Mouse (Mus musculus): ENCODE results near the gene Calu. TPM values are rescaled to one million over a fixed set of nuclear protein-coding genes. Genes with fewer than 3 reads are reported as not detected.
A peak's percentile ranks its signal among the peaks of the same experiment; 100 is the strongest.
"Not testable (repeated sequence)": the region's sequence is repeated elsewhere in the genome, so short reads cannot be mapped to it uniquely, and the experiment has no call there.

Calu gene
- polyA plus RNA-seq, 1 experiment from 2014 or later: 240 TPM

GRCm38 (mm10) chr6:29317941-29318340 is 29.9 kb upstream of the Calu start:
- 76% methylated on average over 3 of the region's 3 CpGs for WGBS
- Histone ChIP-seq H3K9me3 (ENCODE audit: control insufficient read depth, low read length) (no peaks in the 10 kb centered on the region), H3K4me1 (replicated peaks; ENCODE audit: control insufficient read depth, insufficient read depth, low read length) (no peaks in the 10 kb centered on the region), H3K27me3 (ENCODE audit: control insufficient read depth, insufficient read depth, low read length) (no peaks in the 10 kb centered on the region), H3K4me3 (ENCODE audit: low read depth, low read length) (no peak overlapping the region), H3K4me2 (ENCODE audit: low read depth, low read length, severe bottlenecking) (no peak overlapping the region), H3K27ac (ENCODE audit: low read depth, low read length) (no peak overlapping the region), H3K36me3 (ENCODE audit: control insufficient read depth, insufficient read depth, low read length) (no peaks in the 10 kb centered on the region), H3K9ac (ENCODE audit: low read length) (no peak overlapping the region)
- DNase-seq (ENCODE audit: low spot score) (no peak), ATAC-seq (replicated peaks; ENCODE audit: low FRiP score) (no peak)

GRCm38 (mm10) chr6:29318879-29319278 is 29.0 kb upstream of the Calu start, which contains the start of gene Fam71f1:
Gene Fam71f1, plus strand, starts transcription at chr6:29319140.
- H3K36me3 ChIP-seq (ENCODE audit: control insufficient read depth, insufficient read depth, low read length): no peaks in the 10 kb centered on the region
- H3K9ac ChIP-seq (ENCODE audit: low read length): no peak within 1 kb of the TSS
- no peaks in the 10 kb centered on the region for H3K27me3 ChIP-seq (ENCODE audit: control insufficient read depth, insufficient read depth, low read length)
- no peak within 1 kb of the TSS for H3K27ac ChIP-seq (ENCODE audit: low read depth, low read length)
- WGBS: 79% methylated on average over 5 of the region's 5 CpGs
- H3K9me3 ChIP-seq (ENCODE audit: control insufficient read depth, low read length): no peaks in the 10 kb centered on the region
- H3K4me1 ChIP-seq (replicated peaks; ENCODE audit: control insufficient read depth, insufficient read depth, low read length): no peaks in the 10 kb centered on the region
- H3K4me2 ChIP-seq (ENCODE audit: low read depth, low read length, severe bottlenecking): no peak within 1 kb of the TSS
- no peak for DNase-seq (ENCODE audit: low spot score)
- H3K4me3 ChIP-seq (ENCODE audit: low read depth, low read length): no peak within 1 kb of the TSS
- no peak for ATAC-seq (replicated peaks; ENCODE audit: low FRiP score)

GRCm38 (mm10) chr6:29321586-29321985 is 26.3 kb upstream of the Calu start:
- WGBS: 84% methylated on average over 6 of the region's 6 CpGs
- no peaks in the 10 kb centered on the region for H3K27me3 ChIP-seq (ENCODE audit: control insufficient read depth, insufficient read depth, low read length)
- no peak overlapping the region for H3K4me3 ChIP-seq (ENCODE audit: low read depth, low read length)
- H3K9me3 ChIP-seq (ENCODE audit: control insufficient read depth, low read length): no peaks in the 10 kb centered on the region
- no peak overlapping the region for H3K9ac ChIP-seq (ENCODE audit: low read length)
- H3K4me2 ChIP-seq (ENCODE audit: low read depth, low read length, severe bottlenecking): no peak overlapping the region
- no peak overlapping the region for H3K27ac ChIP-seq (ENCODE audit: low read depth, low read length)
- DNase-seq (ENCODE audit: low spot score) (no peak), ATAC-seq (replicated peaks; ENCODE audit: low FRiP score) (no peak)
- H3K4me1 ChIP-seq (replicated peaks; ENCODE audit: control insufficient read depth, insufficient read depth, low read length): no peaks in the 10 kb centered on the region
- no peaks in the 10 kb centered on the region for H3K36me3 ChIP-seq (ENCODE audit: control insufficient read depth, insufficient read depth, low read length)

DNA sequence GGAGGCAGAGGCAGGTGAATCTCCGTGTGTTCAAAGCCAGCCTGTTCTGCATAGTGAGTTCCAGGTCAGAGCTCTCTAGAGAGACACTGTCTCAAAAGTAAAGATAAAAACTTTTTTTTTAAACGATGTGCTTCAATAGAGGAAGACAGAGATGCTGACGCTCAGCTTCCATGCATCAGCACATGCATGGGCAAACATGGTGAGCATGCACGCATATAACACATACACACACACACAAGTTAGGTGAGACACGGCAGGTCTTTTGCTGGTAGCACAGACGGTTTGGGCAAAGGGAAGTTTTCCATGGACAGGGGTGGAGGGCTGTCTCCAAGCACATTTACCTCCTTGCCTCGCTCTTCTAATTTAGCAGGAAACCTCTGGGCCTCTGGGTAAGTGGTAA is 25.7 kb upstream of the Calu start:
- DNase-seq (ENCODE audit: low spot score) (no peak), ATAC-seq (replicated peaks; ENCODE audit: low FRiP score) (no peak)
- no peak overlapping the region for H3K4me3 ChIP-seq (ENCODE audit: low read depth, low read length)
- no peaks in the 10 kb centered on the region for H3K27me3 ChIP-seq (ENCODE audit: control insufficient read depth, insufficient read depth, low read length)
- H3K9me3 ChIP-seq (ENCODE audit: control insufficient read depth, low read length): no peaks in the 10 kb centered on the region
- no peak overlapping the region for H3K4me2 ChIP-seq (ENCODE audit: low read depth, low read length, severe bottlenecking)
- no peak overlapping the region for H3K27ac ChIP-seq (ENCODE audit: low read depth, low read length)
- no peaks in the 10 kb centered on the region for H3K36me3 ChIP-seq (ENCODE audit: control insufficient read depth, insufficient read depth, low read length)
- no peaks in the 10 kb centered on the region for H3K4me1 ChIP-seq (replicated peaks; ENCODE audit: control insufficient read depth, insufficient read depth, low read length)
- 88% methylated on average over 7 of the region's 7 CpGs for WGBS
- no peak overlapping the region for H3K9ac ChIP-seq (ENCODE audit: low read length)

DNA sequence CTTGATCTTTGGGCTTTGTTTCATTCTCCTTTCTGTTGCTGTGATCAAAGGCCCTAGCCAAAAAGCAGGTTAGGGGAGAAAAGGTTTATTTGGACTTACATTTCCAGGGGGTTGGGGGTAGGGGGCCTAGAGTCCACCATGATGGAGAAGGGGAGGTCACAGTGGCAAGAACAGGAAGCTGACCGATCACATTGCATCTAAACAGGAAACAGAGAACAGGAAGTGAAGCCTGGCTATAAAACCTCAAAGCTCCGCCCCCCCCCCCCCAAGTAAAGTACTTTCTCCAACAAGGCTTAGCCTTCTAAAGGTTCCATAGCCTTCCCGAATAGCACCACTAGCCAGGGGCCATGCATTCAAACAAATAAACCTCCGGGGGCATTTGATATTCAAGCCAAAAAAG is 25.1 kb upstream of the Calu start:
- Histone ChIP-seq H3K4me2 (ENCODE audit: low read depth, low read length, severe bottlenecking) (no peak overlapping the region), H3K4me1 (replicated peaks; ENCODE audit: control insufficient read depth, insufficient read depth, low read length) (no peaks in the 10 kb centered on the region), H3K27me3 (ENCODE audit: control insufficient read depth, insufficient read depth, low read length) (no peaks in the 10 kb centered on the region), H3K4me3 (ENCODE audit: low read depth, low read length) (no peak overlapping the region), H3K36me3 (ENCODE audit: control insufficient read depth, insufficient read depth, low read length) (no peaks in the 10 kb centered on the region), H3K9ac (ENCODE audit: low read length) (no peak overlapping the region), H3K9me3 (ENCODE audit: control insufficient read depth, low read length) (no peaks in the 10 kb centered on the region), H3K27ac (ENCODE audit: low read depth, low read length) (no peak overlapping the region)
- ATAC-seq (replicated peaks; ENCODE audit: low FRiP score) (no peak), DNase-seq (ENCODE audit: low spot score) (no peak)
- 76% methylated on average over 4 of the region's 4 CpGs for WGBS

DNA sequence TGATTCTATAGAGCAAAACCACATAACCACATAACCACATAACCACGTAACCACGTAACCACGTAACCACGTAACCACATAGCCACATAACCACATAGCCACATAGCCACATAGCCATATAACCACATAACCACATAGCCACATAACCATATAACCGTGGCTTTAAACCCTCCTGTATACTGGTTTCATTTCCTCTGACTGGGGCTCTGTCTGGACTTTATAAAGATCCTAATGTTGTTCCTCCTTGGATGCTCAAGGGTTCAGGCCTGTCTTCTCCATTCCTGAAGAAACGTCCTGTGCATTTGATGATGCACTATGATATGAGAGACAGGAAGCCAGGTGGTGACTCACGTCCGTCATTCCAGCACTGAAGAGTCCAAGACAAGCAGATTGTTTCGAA is 20.9 kb upstream of the Calu start:
- WGBS: 88% methylated on average over 9 of the region's 9 CpGs
- H3K4me1 ChIP-seq (replicated peaks; ENCODE audit: control insufficient read depth, insufficient read depth, low read length): no peaks in the 10 kb centered on the region
- H3K9me3 ChIP-seq (ENCODE audit: control insufficient read depth, low read length): no peaks in the 10 kb centered on the region

DNA sequence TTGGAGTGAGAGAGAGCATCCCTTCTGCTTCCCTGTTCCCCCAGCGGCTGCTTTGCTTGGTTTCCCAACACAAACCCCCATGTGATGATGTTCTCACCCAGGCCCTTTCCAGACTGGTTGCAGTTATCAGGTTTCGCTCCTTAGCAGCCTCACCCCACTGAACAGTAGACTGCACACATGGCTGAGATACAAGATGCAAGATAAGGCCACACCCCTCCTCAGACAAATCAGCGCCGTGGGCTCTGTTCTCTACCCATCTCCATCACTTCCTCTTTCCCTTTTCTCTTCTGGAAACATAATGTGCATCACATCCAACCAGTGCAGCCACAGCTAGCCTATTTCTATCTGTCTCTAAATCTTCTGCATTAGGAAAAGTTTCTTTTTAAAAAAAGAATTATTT is 18.4 kb upstream of the Calu start:
- H3K4me3 ChIP-seq (ENCODE audit: low read depth, low read length): no peak overlapping the region
- no peaks in the 10 kb centered on the region for H3K36me3 ChIP-seq (ENCODE audit: control insufficient read depth, insufficient read depth, low read length)
- ATAC-seq (replicated peaks; ENCODE audit: low FRiP score) (no peak), DNase-seq (ENCODE audit: low spot score) (no peak)
- no peaks in the 10 kb centered on the region for H3K9me3 ChIP-seq (ENCODE audit: control insufficient read depth, low read length)
- no peaks in the 10 kb centered on the region for H3K27me3 ChIP-seq (ENCODE audit: control insufficient read depth, insufficient read depth, low read length)
- WGBS: 71% methylated on average over 4 of the region's 4 CpGs
- no peak overlapping the region for H3K9ac ChIP-seq (ENCODE audit: low read length)
- no peak overlapping the region for H3K27ac ChIP-seq (ENCODE audit: low read depth, low read length)
- no peaks in the 10 kb centered on the region for H3K4me1 ChIP-seq (replicated peaks; ENCODE audit: control insufficient read depth, insufficient read depth, low read length)
- no peak overlapping the region for H3K4me2 ChIP-seq (ENCODE audit: low read depth, low read length, severe bottlenecking)

More for the DNA sequence above, 20.9 kb upstream of the Calu start:
- H3K4me2 ChIP-seq (ENCODE audit: low read depth, low read length, severe bottlenecking): no peak overlapping the region
- H3K27me3 ChIP-seq (ENCODE audit: control insufficient read depth, insufficient read depth, low read length): no peaks in the 10 kb centered on the region
- ATAC-seq (replicated peaks; ENCODE audit: low FRiP score) (no peak), DNase-seq (ENCODE audit: low spot score) (no peak)
- no peak overlapping the region for H3K4me3 ChIP-seq (ENCODE audit: low read depth, low read length)
- H3K36me3 ChIP-seq (ENCODE audit: control insufficient read depth, insufficient read depth, low read length): no peaks in the 10 kb centered on the region
- no peak overlapping the region for H3K9ac ChIP-seq (ENCODE audit: low read length)
- H3K27ac ChIP-seq (ENCODE audit: low read depth, low read length): no peak overlapping the region

- H3K27ac ChIP-seq (ENCODE audit: low read depth, low read length); H3K9me3 ChIP-seq (ENCODE audit: control insufficient read depth, low read length); H3K9ac ChIP-seq (ENCODE audit: low read length); H3K4me3 ChIP-seq (ENCODE audit: low read depth, low read length); H3K4me2 ChIP-seq (ENCODE audit: low read depth, low read length, severe bottlenecking); H3K4me1 ChIP-seq (replicated peaks; ENCODE audit: control insufficient read depth, insufficient read depth, low read length); H3K27me3 ChIP-seq (ENCODE audit: control insufficient read depth, insufficient read depth, low read length); ATAC-seq (replicated peaks; ENCODE audit: low FRiP score); H3K36me3 ChIP-seq (ENCODE audit: control insufficient read depth, insufficient read depth, low read length); DNase-seq (ENCODE audit: low spot score): not testable (repeated sequence)
- WGBS: 100% methylated on average over 2 of the region's 2 CpGs
Measured at GRCm38 (mm10) chr6:29346512-29346911, 1.4 kb upstream of the Calu start.

DNA sequence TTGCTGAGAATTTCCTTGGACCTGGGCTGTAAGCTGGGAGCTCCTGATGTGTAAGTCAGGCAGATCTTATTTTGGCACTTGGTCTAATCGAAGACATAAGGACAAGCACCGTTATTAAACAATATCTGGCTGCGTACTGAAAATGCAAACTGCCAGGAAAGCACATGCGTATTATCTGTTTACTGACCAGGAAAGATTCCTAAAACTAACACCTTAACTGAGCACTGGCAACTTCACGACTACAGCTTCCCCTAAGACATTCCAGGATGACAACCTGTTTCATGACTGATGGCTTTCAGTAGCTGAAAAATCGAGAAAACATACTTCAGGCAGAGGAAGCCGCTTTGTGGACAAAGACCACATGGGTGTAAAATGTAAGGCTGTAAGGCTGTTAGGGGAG is 680 bp upstream of the Calu start:
- Histone ChIP-seq H3K9me3 (ENCODE audit: control insufficient read depth, low read length) (no peaks in the 10 kb centered on the region), H3K4me2 (ENCODE audit: low read depth, low read length, severe bottlenecking) (peak overlapping the region; percentile 86), H3K4me1 (replicated peaks; ENCODE audit: control insufficient read depth, insufficient read depth, low read length) (peaks cover 6% of the 10 kb centered on the region), H3K27me3 (ENCODE audit: control insufficient read depth, insufficient read depth, low read length) (no peaks in the 10 kb centered on the region), H3K27ac (ENCODE audit: low read depth, low read length) (peak overlapping the region; percentile 64), H3K36me3 (ENCODE audit: control insufficient read depth, insufficient read depth, low read length) (no peaks in the 10 kb centered on the region), H3K9ac (ENCODE audit: low read length) (peak overlapping the region; percentile 80), H3K4me3 (ENCODE audit: low read depth, low read length) (peak overlapping the region; percentile 93)
- DNase-seq (ENCODE audit: low spot score): no peak
- no peak for ATAC-seq (replicated peaks; ENCODE audit: low FRiP score)
- 42% methylated on average over 7 of the region's 7 CpGs for WGBS
